Mouse (Mus musculus) spleen, postnatal 14 days (tissue): Measurements from ENCODE around the gene Cpe.
"Not testable (repeated sequence)": the region's sequence is repeated elsewhere in the genome, so short reads cannot be mapped to it uniquely, and the experiment has no call there.

Source experiments
- DNase-seq, 2 experiments: peaks; one replicate each; pipeline ENCODE4 v3.0.0; 2021 to 2022; ENCODE audit warnings: low spot score in 2 of 2

Cpe gene

DNA sequence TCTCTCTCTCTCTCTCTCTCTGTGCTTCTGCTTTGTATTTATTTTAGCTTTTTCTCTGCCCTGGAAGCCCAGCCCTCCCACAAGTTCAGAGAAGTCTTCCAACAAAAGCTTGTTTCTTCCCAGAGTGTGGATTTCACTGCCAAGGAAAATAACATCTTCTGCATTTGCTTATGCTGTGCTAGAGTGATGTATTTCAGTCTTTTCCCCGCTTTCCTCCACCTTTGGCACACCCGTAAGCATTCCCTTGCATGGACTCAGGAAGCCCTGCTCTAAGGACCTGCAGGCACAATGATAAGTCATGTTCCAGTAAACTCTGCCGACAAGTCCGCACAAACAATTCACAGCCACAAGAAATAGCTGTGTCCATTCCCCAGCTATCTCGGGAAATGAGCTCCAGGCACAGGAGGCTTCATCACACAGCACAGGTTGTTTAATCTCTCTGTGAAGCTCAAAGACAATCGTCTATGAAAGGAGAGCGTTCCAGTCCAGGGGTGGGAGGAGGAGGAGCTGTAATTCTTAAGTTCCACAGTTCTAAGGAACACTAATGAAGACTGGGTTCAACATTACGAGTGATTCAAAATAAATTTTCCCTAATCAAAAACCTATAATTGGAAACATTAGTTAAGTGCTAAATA is 17.8 kb downstream of the Cpe start:
- DNase-seq: no peak

DNA sequence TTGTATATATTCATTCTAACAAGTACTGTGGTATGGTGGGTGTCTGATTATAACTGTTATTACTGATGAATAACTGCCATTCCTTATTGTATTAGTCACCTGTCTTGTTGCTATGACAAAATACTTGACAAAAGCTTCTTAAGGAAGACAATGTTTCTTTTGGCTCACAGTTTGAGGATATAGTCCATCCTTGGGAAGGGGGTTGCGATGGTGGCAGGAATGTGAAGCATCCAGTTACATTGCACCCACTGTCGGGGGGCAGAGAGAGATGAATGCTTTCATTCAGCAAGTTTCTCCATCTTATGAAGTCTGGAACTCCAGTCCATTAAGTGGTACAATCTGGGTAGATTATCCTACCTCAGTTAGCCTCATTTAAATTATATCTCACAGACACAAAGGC is 19.9 kb downstream of the Cpe start:
- DNase-seq: no peak

DNA sequence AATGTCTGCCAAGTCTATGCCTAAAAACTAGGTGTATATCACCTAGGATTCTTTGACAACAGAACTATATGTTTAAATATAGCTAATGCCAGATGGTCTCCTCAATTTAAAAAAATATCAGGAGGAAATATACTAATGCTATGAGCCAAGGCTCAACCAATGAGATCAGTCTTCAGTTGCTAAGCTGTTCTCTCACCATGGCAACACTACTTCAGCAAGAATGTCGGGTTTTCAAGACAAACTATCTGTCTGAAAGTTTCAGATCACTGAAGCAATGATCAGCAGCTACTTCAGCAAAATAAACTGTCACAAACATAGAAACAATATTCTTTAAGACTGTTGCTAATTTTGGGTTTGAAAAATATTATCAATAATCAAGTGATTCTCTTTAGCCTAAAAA is 20.9 kb downstream of the Cpe start:
- DNase-seq: no peak

DNA sequence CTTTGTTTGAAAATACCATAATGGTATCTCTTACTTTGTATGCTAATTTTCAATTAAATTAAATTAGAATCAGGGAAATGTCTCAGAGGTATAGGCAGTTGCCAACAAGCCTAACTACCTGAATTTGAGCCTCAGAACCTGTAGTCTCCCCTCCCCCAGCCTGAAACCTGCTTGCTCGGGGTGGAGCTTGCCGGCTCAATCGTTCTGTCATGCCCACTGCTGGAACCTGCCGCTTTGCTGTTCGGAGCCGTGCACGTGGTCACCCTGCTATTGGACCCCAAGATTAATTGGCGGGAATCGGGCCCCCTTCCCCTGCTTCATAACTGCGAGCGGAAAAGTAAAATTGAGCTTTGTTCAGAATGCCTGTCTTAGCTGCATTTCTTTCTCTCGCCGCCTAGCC is 26.5 kb downstream of the Cpe start:
- DNase-seq: not testable (repeated sequence)

DNA sequence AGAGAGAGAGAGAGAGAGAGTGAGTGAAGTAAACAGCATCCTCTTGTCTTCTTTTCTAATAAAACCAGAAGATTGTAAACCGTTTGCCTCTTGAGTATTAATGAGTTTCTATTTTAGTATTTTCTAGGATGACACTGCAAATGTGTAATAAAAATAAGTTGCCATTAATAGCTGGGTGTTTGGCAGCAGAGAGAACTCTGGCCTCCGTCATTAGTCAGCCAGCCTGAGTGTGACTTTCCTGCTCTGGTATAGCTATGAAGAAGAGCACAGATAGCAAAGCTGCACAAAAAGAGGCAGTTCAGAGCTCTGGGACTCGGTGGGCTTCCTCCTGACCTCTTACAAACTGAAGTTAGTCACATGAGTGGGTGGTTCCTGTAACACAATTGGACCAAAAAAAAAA is 27.3 kb downstream of the Cpe start:
- no peak for DNase-seq

DNA sequence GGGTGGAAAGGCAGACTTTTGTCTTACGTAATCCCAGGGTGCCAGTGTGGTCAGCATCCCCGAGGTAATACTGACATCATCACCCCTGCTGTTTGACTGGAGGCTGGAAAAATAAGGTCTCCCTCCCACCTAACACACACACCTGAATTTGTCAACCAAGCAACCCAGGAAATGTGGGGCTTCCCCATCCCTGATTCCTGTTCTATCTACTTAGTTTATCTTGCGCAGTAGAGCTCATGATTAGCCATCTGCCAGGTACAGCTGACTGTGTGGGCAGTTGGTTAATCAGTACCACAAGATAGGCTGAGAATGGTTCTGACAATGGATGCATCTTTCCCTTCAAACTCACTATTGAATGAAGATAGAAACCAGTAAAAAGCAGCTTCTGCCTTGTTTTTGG is 28.0 kb downstream of the Cpe start:
- no peak for DNase-seq

DNA sequence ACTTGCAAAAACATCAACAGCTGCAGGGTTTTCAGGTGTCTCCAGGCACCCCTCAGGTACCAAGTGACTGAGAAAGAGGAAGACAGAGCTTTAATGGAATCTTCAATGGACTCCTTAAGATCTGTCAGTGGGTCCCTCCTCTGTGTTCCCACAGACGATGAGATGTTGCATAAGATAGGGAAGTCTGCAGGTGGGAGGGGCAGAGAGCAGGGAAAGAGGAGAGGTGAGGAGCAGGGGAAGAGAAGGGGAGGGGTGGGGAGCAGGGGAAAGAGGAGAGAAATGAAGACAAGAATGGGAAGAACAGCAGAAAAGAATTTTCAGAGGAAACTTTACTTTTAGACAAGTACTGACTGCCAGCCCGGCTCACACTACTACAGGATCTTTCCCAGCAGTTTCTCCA is 28.5 kb downstream of the Cpe start:
- DNase-seq: no peak

DNA sequence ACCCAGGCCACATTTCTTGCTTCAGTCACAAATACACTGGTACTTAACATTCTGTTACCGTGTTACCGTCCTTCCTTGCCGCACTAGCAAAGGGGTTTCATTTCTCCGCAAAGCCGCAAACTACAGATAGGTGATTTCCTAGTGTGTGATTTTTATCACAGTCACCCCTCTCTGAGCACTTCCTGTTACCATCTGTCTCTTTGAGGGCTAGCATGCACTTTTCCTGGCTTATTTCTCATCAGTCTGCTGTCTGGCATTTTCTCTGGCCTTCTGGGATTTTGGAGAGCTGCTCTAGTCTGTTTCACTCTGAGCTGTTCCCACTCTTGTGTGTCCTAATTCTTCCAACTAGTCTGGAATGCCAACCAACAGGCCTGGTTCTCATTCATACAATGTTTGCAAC is 33.8 kb downstream of the Cpe start:
- no peak for DNase-seq

DNA sequence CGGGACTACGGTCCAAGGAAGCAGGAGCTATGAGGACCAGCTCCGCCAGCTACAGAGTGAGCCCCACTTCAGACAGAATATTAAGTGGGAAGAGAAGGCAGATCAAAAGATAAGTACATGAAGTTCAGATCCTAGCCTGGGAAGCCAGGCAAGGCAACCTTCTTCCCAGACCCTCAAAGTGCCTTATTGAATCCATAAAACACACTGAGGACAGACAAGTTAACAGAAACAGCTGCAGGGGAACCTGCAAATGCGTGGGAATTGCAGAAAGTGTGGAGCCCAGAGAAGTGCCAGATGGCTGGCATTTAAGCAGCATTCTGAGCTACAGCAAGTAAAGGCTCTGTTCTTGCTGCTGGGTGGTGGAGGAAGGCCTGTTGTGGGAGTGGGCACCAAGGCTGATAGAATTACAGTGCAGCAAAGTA is 34.9 kb downstream of the Cpe start:
- DNase-seq: no peak

DNA sequence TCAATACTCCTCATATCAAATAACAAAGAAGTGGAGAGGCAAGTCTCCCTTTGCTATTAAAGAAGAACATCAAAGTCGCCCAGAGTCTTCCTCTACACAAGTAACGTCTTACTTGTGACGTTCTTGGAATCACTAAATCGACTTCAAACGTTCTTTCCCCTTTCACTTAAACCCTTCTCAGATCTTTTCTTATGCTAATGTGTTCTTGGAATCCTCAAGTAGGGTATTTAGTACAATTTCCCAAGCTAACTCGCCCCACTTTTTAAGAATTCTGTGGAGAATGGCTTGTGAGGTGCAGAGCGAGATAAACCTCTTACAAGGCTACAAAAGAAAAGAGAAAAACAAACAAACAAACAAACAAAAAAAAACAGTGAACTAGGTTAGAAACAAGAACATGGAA is 35.3 kb downstream of the Cpe start:
- no peak for DNase-seq

DNA sequence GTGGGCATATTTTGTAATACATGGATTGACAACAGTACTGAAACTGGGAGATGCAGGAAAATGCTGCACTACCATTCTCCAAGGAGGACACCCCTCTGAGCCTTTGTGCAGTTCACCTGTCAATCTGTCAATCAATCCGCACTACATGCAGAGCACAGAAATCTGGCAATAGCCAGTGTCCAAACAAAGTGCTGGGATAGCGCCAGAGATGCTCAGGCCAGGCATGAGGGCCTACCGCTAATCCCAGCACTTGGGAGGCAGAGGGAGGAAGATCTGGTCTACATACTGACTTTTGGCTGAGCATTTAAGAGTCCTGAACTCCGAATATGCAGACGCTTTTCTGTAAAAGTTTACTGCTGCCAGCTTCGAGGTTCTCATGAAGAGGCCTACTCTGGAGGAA is 37.0 kb downstream of the Cpe start:
- no peak for DNase-seq

DNA sequence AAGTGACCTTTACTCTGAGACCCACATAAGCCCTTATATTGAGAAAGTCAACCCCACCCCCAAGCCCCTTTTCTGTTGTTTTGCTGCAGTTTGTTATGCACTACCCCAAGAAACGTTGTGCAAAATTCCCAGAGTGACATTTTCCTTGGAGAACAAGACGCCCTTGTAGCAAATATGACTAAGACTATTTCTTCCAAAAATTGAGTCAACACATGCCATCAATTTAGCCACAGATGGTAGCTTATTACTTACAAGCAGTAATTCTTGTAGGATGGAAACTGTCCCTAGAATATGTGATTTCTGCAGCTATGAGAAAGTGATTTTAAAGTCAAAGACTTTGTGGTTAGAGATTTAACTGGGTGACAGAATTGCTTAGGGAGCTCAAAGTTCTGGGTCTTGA is 37.8 kb downstream of the Cpe start:
- no peak for DNase-seq

DNA sequence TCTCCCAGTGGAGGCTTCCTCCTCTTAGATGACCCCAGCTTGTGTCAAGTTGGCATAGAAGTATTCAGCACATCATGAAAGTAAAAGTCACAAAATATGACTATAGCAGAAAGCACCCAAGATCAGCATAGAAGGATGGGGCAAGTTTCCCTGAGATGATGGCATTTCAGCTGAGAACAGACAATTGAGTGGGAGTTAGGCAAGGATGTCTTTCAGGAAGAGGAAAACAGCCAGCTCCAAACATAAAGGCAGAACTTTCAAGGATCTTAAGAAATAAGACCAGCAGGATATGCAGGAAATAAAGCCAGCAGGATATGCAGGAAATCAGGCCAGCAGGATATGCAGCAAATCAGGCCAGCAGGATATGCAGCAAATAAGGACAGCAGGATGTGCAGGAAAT is 40.6 kb downstream of the Cpe start:
- no peak for DNase-seq

DNA sequence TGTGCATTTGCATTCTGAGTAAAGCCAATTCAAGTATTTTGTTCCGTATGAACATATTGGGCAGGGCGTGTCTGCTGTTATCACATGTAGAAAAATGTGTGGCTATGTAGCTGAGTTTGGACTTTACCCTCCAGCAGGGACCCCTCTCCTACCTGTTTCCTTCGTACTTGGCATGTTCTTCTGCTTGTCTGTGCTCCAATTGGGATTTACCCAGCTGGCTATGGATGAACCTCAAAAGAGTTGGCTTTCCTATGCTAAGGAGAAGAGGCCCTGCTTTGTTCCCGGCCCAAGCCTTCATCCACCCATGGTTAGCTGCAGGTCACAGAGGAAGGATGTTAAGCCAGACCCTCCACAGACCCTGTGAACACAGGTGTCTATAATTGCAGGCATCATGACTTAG is 44.8 kb downstream of the Cpe start:
- no peak for DNase-seq

DNA sequence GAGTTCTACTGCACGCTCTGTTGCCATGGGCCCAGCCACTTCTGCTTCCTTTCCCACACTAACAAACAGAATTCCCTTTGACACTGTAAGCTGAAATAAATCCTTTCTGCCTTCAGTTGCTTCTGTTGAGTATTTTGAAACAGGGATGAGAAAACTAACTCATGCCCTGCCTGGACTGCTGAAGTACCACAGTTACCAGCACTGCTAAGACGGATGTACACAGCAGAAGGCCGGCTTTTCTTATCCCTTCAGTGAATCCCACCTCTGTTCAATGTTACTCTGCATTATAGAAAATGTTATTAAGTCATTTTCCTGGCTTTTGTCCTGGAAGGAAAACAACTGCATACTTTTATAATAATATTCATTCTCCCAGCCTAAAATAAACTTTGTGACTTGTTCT is 45.7 kb downstream of the Cpe start:
- DNase-seq: no peak

DNA sequence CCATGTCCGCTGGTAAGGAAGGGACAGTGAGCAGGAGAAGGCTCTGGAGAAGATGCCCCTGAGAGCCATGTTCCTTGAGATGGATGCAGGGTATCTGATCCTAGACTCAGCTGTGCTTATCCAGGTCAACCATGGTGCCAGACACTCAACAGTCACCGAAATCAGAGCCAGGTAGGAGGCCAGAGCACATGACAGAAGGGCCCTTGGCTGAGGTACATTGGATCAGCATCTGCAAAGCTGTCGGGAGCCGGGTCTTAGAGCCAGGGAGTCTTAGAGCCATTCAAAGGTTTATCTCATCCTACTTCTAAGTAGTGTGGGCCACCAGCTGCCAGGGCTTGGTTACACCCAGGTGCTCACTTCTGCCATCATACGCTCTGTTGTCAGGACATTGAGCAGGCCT is 46.4 kb downstream of the Cpe start:
- no peak for DNase-seq

DNA sequence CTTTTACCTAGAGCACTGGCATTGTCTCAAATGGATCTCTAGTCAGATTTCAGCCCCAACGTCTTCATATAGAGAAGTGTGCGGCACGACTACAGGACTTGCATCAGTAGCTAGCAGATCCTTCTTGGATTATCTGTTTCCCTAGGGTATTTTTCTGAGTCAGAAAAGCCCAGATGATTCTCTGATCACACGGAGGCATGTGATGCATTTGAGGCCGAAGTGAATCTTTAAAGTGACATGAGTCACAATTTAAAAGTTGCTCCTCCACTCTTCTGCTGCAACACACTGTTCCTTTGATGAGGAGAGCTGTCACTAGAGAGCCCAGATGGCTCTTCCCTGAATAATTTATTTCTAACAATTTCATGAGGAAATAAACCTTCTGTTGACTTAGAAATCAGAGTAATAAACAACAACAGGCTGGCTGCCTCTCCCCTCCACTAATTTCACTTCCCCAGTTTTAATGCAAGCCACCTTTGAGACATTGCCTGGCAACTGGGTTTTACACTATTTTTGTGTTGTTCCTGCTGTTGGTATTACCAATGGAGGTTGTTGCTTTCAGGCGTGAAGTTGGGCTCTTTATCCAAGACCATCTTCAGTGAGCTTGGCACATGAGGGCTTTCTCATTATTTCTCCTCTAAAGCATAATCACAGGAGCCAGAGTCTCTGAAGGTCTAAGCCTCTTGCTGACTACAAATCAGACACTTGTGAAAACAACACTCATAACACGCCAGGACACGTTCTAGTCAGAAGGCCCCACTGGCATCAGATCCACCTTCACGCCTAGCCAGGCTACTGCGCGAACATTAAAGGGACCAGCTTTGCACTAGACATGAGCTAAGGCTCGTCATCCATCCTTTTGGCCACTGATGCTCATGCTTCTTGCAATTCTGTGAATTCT is 48.5 kb downstream of the Cpe start:
- no peak for DNase-seq

DNA sequence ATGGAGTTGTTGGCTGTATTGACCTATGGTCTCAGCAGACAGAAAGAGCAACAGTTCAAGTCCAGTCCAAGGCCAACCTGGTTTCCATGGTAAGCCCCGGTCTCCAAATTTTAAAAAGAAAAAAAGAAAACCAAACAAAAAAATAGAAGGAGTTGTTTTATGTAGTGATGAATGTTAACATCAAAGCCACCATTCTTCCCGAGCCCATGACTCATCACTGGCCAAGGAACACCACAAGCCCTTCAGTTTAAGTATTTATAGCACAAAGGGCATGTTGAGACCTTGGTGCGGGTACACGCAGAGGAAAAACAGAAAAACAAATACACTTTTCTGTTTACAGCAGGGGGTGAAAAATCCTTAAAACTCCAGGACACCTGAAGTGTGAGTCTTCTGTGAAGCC is 49.5 kb downstream of the Cpe start:
- no peak for DNase-seq

DNA sequence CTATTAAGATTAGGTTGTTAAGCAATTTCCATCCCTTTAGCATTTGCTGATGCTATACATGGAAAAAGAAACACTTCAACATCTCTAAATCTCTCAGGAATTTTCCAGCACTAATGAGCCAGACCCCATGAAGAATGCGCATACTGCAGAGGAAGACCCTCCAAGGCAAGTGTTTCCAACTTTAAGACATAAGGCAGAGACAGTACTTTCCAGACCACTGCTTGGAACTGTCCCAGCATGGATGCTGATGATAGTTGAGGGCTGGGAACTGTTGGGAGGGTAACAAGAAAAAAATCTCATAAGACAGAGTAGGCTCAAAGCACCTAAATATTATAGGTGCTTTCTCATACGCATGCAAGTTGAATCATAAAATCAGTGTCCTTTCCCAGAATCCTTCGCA is 50.1 kb downstream of the Cpe start:
- DNase-seq: no peak

DNA sequence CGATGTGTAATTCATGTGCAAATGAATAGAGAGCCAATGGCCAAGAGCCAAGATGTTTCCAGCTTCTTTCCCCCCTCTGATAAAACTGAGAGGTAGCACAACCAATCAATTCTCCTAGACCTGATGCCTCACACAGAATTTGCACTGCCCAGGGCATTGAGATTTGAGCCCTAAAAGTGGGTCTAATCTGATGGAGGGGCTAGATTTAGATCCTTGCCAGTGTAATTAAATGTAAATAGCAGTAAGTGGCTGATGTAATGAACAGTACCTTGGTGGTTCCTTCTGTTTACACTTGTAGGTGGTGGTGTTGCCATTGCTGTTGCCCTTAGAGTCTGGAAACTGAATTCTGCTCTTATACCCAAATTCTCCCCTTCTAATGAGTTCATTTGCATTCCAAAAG is 52.3 kb downstream of the Cpe start:
- no peak for DNase-seq

DNA sequence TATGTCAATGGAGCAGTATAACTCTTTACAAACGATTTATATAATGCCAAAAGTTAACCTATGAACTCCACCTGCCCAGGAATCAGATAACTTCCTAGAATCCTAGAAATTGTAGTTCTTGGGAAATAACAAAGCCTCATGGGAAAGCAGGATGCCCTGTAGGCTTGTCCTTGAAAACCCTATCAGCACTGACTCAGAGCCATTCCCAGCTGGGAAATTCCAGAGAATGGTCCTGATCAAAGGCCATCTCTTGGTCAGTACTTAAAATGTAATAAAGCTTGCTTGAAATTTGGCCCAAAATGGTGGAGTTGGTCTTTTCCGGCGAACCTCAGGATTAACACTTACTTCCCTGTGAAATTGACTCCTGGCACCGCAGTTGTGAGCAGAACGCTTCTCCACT is 53.2 kb downstream of the Cpe start:
- DNase-seq: no peak

DNA sequence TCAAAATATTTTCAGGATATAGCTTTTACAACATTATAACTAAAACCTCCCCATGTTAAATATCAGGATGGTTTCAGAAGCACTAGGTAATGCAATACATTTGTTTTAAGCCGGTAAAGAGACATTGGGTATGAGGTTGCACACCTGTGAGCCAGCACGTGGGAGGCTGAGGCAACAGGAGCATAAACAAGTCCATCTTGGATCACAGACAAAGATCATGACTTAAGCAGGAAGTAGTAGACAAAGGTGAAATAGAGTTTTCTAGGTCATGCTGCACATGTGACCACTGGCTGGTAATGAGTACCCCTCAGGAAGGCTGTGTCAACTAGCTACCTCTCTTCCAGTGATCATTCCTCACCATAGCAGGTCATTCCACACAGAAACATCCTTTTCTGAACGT is 58.0 kb downstream of the Cpe start:
- no peak for DNase-seq

DNA sequence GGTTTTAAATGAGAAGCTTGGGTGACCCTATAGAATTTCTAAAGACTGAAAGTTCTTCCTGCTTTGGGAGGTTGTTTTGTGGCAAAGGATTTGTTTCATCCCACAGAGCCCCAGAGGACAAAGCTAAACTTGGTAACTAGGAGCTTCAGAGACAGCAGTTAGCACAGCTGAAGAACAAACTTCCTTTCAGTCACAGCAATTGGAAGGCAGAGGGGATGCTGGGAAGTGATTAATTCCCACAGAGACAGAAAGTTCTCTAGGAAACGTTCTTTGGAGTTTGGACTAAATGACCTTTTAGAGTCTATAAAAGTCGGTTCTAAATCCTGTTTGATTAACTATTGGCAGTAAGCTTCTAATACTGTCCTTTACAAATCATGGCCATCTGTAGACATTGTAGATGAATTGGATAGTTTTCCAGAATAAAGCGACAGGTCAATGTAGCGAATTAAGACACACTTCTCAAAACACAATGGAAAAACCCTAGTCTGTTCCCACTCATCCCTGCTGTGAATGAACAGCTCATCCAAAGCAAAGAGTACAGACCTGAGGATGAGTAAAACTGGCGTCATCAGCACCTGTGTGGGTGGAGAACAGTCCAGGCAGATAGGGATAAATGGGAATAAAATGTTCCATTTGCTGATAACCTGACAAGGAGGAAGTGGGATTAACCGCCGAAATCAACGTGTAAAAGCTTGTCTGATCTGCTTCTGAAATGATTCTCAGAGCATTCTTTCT is 58.6 kb downstream of the Cpe start:
- no peak for DNase-seq
